Mouse (Mus musculus) midbrain, embryonic 14.5 days (tissue): Measurements from ENCODE around the gene Cryzl1. TPM values are rescaled to one million over a fixed set of nuclear protein-coding genes. Genes with fewer than 3 reads are reported as not detected.

Experiments
- ATAC-seq: fragments of 200-750 bp; cut with Nextera tagmentation; 2 replicates; pipeline ENCODE4 v1.8.0; 2017; ENCODE audit warnings: moderate number of reproducible peaks, moderate library complexity; ENCODE audit not compliant: low FRiP score, low TSS enrichment
- DNase-seq: peaks from one replicate; pipeline ENCODE4 v3.0.0-alpha.2; 2015
- H3K27ac ChIP-seq: fragments of 300-500 bp; sonication (generic); replicated peaks from 2 replicates; pipeline ENCODE4 v1.5.1; 2014; ENCODE audit warnings: mild to moderate bottlenecking, low read depth, low read length, moderate library complexity
- H3K27me3 ChIP-seq: fragments of 300-500 bp; sonication (generic); 2 replicates; pipeline ENCODE4 v1.6.1; 2014; ENCODE audit warnings: low read length, control low read depth, mixed read lengths; ENCODE audit not compliant: control insufficient read depth, insufficient read depth
- H3K36me3 ChIP-seq: fragments of 300-500 bp; sonication (generic); 2 replicates; pipeline ENCODE4 v1.6.1; 2014; ENCODE audit warnings: low read length, control low read depth; ENCODE audit not compliant: control insufficient read depth, insufficient read depth
- H3K4me1 ChIP-seq: fragments of 300-500 bp; sonication (generic); 2 replicates; pipeline ENCODE4 v1.6.1; 2014; ENCODE audit warnings: mild to moderate bottlenecking, antibody characterized with exemption, low read length, control low read depth; ENCODE audit not compliant: control insufficient read depth, insufficient read depth
- H3K4me2 ChIP-seq: fragments of 300-500 bp; sonication (generic); 2 replicates; pipeline ENCODE4 v1.6.1; 2014; ENCODE audit warnings: mild to moderate bottlenecking, low read length, moderate library complexity
- H3K4me3 ChIP-seq: fragments of 300-500 bp; sonication (generic); replicated peaks from 2 replicates; pipeline ENCODE4 v1.5.1; 2014; ENCODE audit warnings: low read depth, low read length
- H3K9ac ChIP-seq: fragments of 300-500 bp; sonication (generic); replicated peaks from 2 replicates; pipeline ENCODE4 v1.6.1; 2014; ENCODE audit warnings: mild to moderate bottlenecking, low read length, moderate library complexity
- H3K9me3 ChIP-seq: fragments of 300-500 bp; sonication (generic); 2 replicates; pipeline ENCODE4 v1.6.1; 2016; ENCODE audit warnings: low read length, control low read depth, mixed read lengths; ENCODE audit not compliant: control insufficient read depth
- WGBS: fragments of 180-500 bp; shearing (Covaris S2); extraction: QIAGEN DNeasy Blood & Tissue Kit; methylation state at CpG from one replicate; pipeline ENCODE4 v1.1.7; 2014; 5-methylcytosine and 5-hydroxymethylcytosine counted together
- polyA plus RNA-seq: library from polyadenylated mRNA; unstranded; fragments of >200 nt; fragmentation: Nextera tagmentation; extraction: Ambion mirVana; gene quantifications from 2 replicates; pipeline ENCODE4 v1.2.1, GENCODE M21; 2014

The Cryzl1 gene
- polyA plus RNA-seq, 1 experiment from 2014 or later = 113 TPM

DNA sequence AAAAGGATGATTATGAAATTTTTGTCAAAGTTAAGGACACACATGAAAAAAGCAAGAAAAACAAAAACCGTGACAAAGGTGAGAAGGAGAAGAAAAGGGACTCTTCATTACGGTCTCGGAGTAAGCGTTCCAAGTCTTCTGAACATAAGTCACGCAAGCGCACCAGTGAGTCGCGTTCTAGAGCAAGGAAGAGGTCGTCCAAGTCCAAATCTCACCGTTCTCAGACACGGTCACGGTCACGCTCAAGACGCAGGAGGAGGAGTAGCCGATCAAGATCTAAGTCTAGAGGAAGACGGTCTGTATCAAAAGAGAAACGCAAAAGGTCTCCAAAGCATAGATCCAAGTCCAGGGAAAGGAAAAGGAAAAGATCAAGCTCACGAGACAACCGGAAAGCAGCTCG, 69.0 kb downstream of the Cryzl1 start:
- Histone ChIP-seq H3K4me3 (no peak overlapping the region), H3K9me3 (no peaks in the 10 kb centered on the region), H3K36me3 (peaks cover 83% of the 10 kb centered on the region), H3K9ac (no peak overlapping the region), H3K27ac (no peak overlapping the region), H3K4me2 (no peak overlapping the region), H3K4me1 (no peaks in the 10 kb centered on the region), H3K27me3 (no peaks in the 10 kb centered on the region)
- 97% methylated on average over 20 of the region's 20 CpGs for WGBS
- DNase-seq = no peak
- ATAC-seq = no peak

DNA sequence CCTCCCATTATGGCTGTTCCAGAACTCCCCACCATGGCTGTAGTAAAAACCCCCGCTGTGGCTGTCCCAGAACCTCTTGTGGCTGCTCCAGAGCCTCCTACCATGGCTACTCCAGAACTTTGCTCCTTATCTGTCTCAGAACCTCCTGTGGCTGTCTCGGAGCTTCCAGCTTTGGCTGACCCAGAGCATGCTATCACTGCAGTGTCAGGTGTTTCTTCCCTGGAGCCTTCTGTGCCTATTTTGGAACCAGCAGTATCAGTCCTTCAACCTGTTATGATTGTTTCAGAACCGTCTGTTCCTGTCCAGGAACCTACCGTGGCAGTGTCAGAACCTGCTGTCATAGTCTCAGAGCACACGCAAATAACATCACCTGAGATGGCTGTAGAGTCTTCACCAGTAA, 70.3 kb downstream of the Cryzl1 start:
- DNase-seq = no peak
- no peak for ATAC-seq
- 96% methylated on average over 5 of the region's 5 CpGs for WGBS
- no peaks in the 10 kb centered on the region for H3K27me3 ChIP-seq
- no peak overlapping the region for H3K9ac ChIP-seq
- H3K27ac ChIP-seq = no peak overlapping the region
- H3K4me1 ChIP-seq = no peaks in the 10 kb centered on the region
- no peak overlapping the region for H3K4me3 ChIP-seq
- H3K36me3 ChIP-seq = peaks cover 84% of the 10 kb centered on the region
- no peaks in the 10 kb centered on the region for H3K9me3 ChIP-seq
- no peak overlapping the region for H3K4me2 ChIP-seq

DNA sequence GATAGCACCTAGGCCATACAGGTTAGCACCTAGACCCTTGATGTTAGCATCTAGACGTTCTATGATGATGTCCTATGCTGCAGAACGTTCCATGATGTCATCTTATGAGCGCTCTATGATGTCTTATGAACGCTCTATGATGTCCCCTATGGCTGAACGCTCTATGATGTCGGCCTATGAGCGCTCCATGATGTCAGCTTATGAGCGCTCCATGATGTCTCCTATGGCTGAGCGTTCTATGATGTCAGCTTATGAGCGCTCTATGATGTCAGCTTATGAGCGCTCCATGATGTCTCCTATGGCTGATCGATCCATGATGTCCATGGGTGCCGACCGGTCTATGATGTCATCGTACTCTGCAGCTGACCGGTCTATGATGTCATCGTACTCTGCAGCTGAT, 71.5 kb downstream of the Cryzl1 start:
- no peak overlapping the region for H3K27ac ChIP-seq
- WGBS = 99% methylated on average over 17 of the region's 17 CpGs
- no peak overlapping the region for H3K4me2 ChIP-seq
- no peaks in the 10 kb centered on the region for H3K27me3 ChIP-seq
- DNase-seq (no peak), ATAC-seq (peak; percentile 27; the same call in 1 of the 2 replicates)
- H3K4me1 ChIP-seq = no peaks in the 10 kb centered on the region
- no peak overlapping the region for H3K9ac ChIP-seq
- peaks cover 81% of the 10 kb centered on the region for H3K36me3 ChIP-seq
- H3K9me3 ChIP-seq = no peaks in the 10 kb centered on the region
- no peak overlapping the region for H3K4me3 ChIP-seq

DNA sequence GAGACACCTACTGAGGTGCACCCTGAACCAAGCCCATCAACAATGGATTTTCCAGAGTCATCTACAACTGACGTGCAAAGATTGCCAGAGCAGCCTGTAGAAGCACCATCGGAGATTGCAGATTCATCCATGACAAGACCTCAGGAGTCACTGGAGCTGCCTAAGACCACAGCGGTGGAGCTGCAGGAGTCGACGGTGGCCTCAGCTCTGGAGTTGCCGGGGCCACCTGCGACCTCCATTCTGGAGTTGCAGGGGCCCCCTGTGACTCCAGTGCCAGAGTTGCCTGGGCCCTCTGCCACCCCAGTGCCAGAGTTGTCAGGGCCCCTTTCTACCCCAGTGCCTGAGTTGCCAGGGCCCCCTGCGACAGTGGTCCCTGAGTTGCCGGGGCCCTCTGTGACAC, 73.5 kb downstream of the Cryzl1 start:
- DNase-seq (no peak), ATAC-seq (no peak)
- Histone ChIP-seq H3K36me3 (peaks cover 82% of the 10 kb centered on the region), H3K4me3 (no peak overlapping the region), H3K9ac (no peak overlapping the region), H3K4me2 (no peak overlapping the region), H3K4me1 (no peaks in the 10 kb centered on the region), H3K9me3 (no peaks in the 10 kb centered on the region), H3K27ac (no peak overlapping the region), H3K27me3 (no peaks in the 10 kb centered on the region)
- 98% methylated on average over 9 of the region's 9 CpGs for WGBS

DNA sequence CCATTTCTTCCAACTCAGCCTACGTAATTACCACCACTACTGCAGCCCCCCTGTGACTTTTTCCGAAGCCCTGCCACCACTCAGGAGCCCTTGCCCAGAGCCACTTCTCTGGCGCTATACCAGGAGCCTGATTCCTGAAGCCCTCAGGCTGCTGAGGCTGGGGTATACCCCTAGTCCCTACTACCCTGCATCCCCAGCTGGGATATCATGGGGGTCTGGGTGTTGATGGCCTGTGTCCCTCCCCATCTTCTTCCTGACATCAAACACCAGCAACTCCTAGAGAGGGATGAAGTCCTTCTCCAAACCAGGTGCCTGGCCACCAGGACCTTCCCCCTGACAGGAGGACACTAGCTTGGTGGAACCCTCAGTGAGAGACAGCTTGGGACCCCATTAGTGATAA, 76.6 kb downstream of the Cryzl1 start:
- H3K9me3 ChIP-seq = no peaks in the 10 kb centered on the region
- H3K27me3 ChIP-seq = no peaks in the 10 kb centered on the region
- H3K27ac ChIP-seq = no peak overlapping the region
- H3K4me1 ChIP-seq = peaks cover 12% of the 10 kb centered on the region
- ATAC-seq (no peak), DNase-seq (no peak)
- 95% methylated on average over 3 of the region's 3 CpGs for WGBS
- H3K4me3 ChIP-seq = no peak overlapping the region
- no peak overlapping the region for H3K4me2 ChIP-seq
- no peak overlapping the region for H3K9ac ChIP-seq
- peaks cover 51% of the 10 kb centered on the region for H3K36me3 ChIP-seq

DNA sequence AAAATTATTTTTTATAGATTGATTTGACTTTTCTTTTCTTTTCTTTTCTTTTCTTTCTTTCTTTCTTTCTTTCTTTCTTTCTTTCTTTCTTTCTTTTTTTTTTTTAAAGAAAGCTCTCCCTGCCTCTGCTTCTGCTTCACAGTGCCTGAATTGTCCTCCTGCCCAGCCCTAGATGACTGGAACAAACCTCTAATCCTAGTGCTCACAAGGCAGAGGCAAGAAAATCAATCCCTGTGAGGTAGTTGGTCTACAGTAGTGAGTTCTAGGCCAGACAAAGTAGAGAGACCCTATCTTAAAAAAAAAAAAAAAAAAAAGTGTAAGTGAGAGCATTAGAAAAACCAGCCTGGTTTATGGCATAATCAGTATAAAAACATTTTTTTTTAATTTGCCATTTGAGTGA, 79.0 kb downstream of the Cryzl1 start:
- peak overlapping the region; percentile 34 for H3K4me2 ChIP-seq
- H3K27ac ChIP-seq = no peak overlapping the region
- no peak for DNase-seq
- H3K36me3 ChIP-seq = peaks cover 27% of the 10 kb centered on the region
- ATAC-seq = no peak
- H3K4me3 ChIP-seq = no peak overlapping the region; the same call in 1 of the 2 replicates
- H3K9ac ChIP-seq = no peak overlapping the region
- H3K4me1 ChIP-seq = peaks cover 17% of the 10 kb centered on the region
- H3K9me3 ChIP-seq = no peaks in the 10 kb centered on the region
- H3K27me3 ChIP-seq = no peaks in the 10 kb centered on the region

DNA sequence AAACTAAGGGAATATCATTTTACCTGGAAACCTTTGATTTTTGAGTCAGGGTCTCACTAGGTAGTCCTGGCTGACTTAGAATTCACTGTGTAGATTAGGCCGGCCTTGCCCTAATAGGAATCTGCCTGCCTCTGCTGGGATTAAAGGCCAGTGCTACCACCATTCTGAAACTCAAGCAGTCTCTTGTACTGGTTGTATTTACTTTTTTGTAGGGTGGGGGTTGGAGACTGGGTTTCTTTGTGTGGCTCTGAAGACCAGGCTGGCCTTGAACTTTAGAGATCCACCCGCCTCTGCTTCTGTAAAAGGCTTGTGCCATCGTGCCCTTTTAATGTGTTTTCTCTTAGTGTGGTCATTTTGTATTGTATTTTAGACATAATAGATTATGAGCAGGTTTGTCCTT, 79.5 kb downstream of the Cryzl1 start:
- 54% methylated on average over 3 of the region's 3 CpGs for WGBS
- Histone ChIP-seq H3K36me3 (peaks cover 22% of the 10 kb centered on the region), H3K27ac (no peak overlapping the region), H3K27me3 (no peaks in the 10 kb centered on the region), H3K4me3 (peak overlapping the region; percentile 61), H3K4me1 (peaks cover 17% of the 10 kb centered on the region), H3K9me3 (no peaks in the 10 kb centered on the region), H3K4me2 (peak overlapping the region; percentile 73), H3K9ac (no peak overlapping the region; the same call in 1 of the 2 replicates)
- DNase-seq = no peak
- no peak for ATAC-seq

DNA sequence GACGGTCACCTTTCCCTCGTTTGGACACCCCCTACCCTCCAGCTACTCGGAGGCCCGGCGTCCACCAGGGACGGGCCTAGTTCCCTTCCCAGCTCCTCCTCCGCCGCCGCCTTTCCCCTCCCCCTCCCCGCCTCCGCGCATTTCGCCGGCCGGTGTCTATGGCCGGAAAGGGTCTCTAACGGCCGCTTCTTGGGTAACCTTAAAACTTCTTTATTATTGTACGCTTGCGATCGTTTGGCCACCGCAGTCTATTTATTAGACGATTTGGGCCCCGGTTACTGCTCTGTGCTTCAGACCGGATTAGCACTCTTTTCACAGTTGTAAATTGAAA, 80.6 kb downstream of the Cryzl1 start:
- Histone ChIP-seq H3K9ac (peak overlapping the region; percentile 84), H3K27ac (peak overlapping the region; percentile 96), H3K36me3 (peaks cover 14% of the 10 kb centered on the region), H3K4me1 (peaks cover 17% of the 10 kb centered on the region), H3K9me3 (no peaks in the 10 kb centered on the region), H3K4me2 (peak overlapping the region; percentile 73), H3K4me3 (peak overlapping the region; percentile 61), H3K27me3 (no peaks in the 10 kb centered on the region)
- WGBS = under 1% methylated on average over 25 of the region's 25 CpGs
- peak; percentile 65 for ATAC-seq
- DNase-seq = peak; percentile 77

DNA sequence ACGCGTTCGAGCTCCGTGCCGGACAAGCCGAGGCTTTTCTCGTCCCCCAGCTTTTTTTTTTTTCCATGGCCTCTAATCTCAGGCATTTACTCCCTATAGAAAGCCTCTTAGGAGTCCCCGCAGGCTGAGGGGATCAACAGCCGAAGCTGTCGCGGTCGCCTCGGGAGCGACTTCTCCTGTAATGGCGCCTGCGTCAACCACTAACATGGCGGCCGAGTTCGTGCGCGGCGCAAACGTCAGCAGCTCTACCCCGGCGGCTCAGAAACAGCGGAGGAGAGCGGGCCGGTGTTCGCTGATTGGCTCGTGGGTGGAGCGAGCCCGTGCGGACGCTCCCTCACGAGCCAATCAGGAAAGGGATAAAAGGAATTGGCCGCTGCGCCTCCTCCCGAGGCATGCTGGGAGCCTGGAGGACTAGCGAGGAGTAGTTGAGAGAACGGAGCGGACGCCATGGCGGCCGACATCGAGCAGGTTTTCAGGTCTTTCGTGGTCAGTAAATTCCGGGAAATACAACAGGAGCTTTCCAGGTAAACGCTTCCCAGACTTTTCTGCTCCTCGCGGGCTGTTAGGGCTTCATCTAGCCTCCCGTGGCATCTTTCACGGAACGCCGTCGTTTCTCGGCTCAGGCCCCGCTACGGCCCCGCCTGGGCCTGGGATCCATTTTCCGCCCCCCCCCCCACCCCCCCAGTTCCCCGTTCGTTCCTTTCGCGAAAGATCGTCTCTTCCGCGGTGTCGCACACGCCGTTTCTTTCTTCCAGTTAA, 81.1 kb downstream of the Cryzl1 start, which contains the start of gene Son:
TSS of gene Son (plus strand) at position 46 of the 759 bp plus-strand sequence.
- H3K36me3 ChIP-seq = peaks cover 15% of the 10 kb centered on the region
- ATAC-seq (peak; percentile 97), DNase-seq (peak; percentile 98)
- H3K9ac ChIP-seq = peak within 1 kb of the TSS; percentile 84
- H3K4me1 ChIP-seq = peaks cover 17% of the 10 kb centered on the region
- no peaks in the 10 kb centered on the region for H3K27me3 ChIP-seq
- 0% methylated on average over 70 of the region's 70 CpGs for WGBS
- peak within 1 kb of the TSS; percentile 98 for H3K4me2 ChIP-seq
- peak within 1 kb of the TSS; percentile 97 for H3K27ac ChIP-seq
- peak within 1 kb of the TSS; percentile 61 for H3K4me3 ChIP-seq
- no peaks in the 10 kb centered on the region for H3K9me3 ChIP-seq
